Mouse (Mus musculus): ENCODE measurements around the gene Vwa5a. TPM values are rescaled to one million over a fixed set of nuclear protein-coding genes. Genes with fewer than 3 reads are reported as not detected.

Vwa5a gene
- polyA plus RNA-seq (2012; rRNA removed; ENCODE audit: low replicate concordance): 15.3 and 43.0 TPM in 2 replicates

DNA sequence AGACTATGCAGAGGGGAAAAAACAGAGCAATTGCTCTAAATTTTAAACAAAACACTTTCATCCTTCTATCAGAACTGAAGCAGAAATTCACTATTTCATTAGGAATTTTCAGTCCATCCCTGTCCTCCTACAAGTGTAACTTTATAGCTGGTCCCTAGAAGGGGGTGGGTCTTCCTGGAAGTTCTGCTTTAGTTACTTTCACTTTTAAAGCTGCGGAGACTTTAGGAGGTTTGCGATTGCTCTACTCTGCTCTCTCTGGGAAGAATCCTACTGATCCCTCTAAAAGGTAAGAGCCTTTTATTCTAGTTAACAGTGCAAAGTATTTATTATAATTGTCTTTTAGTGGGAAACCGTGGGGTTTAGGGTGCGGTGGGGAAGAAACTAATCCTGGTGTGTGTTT, at the start of gene Vwa5a:
Gene Vwa5a (plus strand): TSS at position 167 of the 400 bp plus-strand sequence.

GRCm38 (mm10) chr9:38674501-38674900, 43.6 kb upstream of the Vwa5a start, which contains the start of gene Olfr918:
TSS of gene Olfr918 (minus strand) at chr9:38674601.

GRCm38 (mm10) chr9:38751999-38752398, 33.9 kb downstream of the Vwa5a start, which contains the start of gene Olfr920:
TSS of gene Olfr920 (plus strand) at chr9:38752299.

GRCm38 (mm10) chr9:38772768-38773167, 54.7 kb downstream of the Vwa5a start, which contains the start of gene Olfr921:
TSS of gene Olfr921 (plus strand) at chr9:38773068.

Other genes with a start within 250 kb of the Vwa5a start
- not detected in 2 replicates for gene Olfr905, start 247.2 kb upstream of the Vwa5a start, polyA plus RNA-seq (2012; rRNA removed; ENCODE audit: low replicate concordance)
- gene Olfr906, start 231.2 kb upstream of the Vwa5a start, polyA plus RNA-seq (2012; rRNA removed; ENCODE audit: low replicate concordance): not detected in 2 replicates
- gene Olfr907, start 222.5 kb upstream of the Vwa5a start, polyA plus RNA-seq (2012; rRNA removed; ENCODE audit: low replicate concordance): not detected in 2 replicates
- gene Olfr911-ps1, start 196.7 kb upstream of the Vwa5a start, polyA plus RNA-seq (2012; rRNA removed; ENCODE audit: low replicate concordance): not detected in 2 replicates
- not detected in 2 replicates for gene Olfr910, start 180.4 kb upstream of the Vwa5a start, polyA plus RNA-seq (2012; rRNA removed; ENCODE audit: low replicate concordance)
- not detected in 2 replicates for gene Olfr912, start 138.1 kb upstream of the Vwa5a start, polyA plus RNA-seq (2012; rRNA removed; ENCODE audit: low replicate concordance)
- gene Olfr913, start 125.5 kb upstream of the Vwa5a start, polyA plus RNA-seq (2012; rRNA removed; ENCODE audit: low replicate concordance): not detected in 2 replicates
- not detected in 2 replicates for gene Olfr914, start 113.2 kb upstream of the Vwa5a start, polyA plus RNA-seq (2012; rRNA removed; ENCODE audit: low replicate concordance)
- not detected in 2 replicates for gene Olfr916, start 58.4 kb upstream of the Vwa5a start, polyA plus RNA-seq (2012; rRNA removed; ENCODE audit: low replicate concordance)
- not detected in 2 replicates for gene Olfr917, start 52.4 kb upstream of the Vwa5a start, polyA plus RNA-seq (2012; rRNA removed; ENCODE audit: low replicate concordance)
- gene Olfr918, start 43.7 kb upstream of the Vwa5a start, polyA plus RNA-seq (2012; rRNA removed; ENCODE audit: low replicate concordance): not detected in 2 replicates
- not detected in 2 replicates for gene Olfr919, start 14.6 kb upstream of the Vwa5a start, polyA plus RNA-seq (2012; rRNA removed; ENCODE audit: low replicate concordance)
- 0.18 and 0.42 TPM in 2 replicates for gene Olfr920, start 34.0 kb downstream of the Vwa5a start, polyA plus RNA-seq (2012; rRNA removed; ENCODE audit: low replicate concordance)
- gene Olfr921, start 54.8 kb downstream of the Vwa5a start, polyA plus RNA-seq (2012; rRNA removed; ENCODE audit: low replicate concordance): not detected in 2 replicates
- gene Olfr922, start 96.3 kb downstream of the Vwa5a start, polyA plus RNA-seq (2012; rRNA removed; ENCODE audit: low replicate concordance): not detected in 2 replicates
- not detected in 2 replicates for gene Olfr923, start 108.3 kb downstream of the Vwa5a start, polyA plus RNA-seq (2012; rRNA removed; ENCODE audit: low replicate concordance)
- gene Olfr924, start 126.2 kb downstream of the Vwa5a start, polyA plus RNA-seq (2012; rRNA removed; ENCODE audit: low replicate concordance): not detected in 2 replicates
- not detected in 2 replicates for gene Olfr26, start 136.8 kb downstream of the Vwa5a start, polyA plus RNA-seq (2012; rRNA removed; ENCODE audit: low replicate concordance)
- not detected in 2 replicates for gene Olfr926, start 158.9 kb downstream of the Vwa5a start, polyA plus RNA-seq (2012; rRNA removed; ENCODE audit: low replicate concordance)
- gene Olfr930, start 211.5 kb downstream of the Vwa5a start, polyA plus RNA-seq (2012; rRNA removed; ENCODE audit: low replicate concordance): not detected in 2 replicates

Measured in mammary gland, adult 2 months (tissue).